Mouse (Mus musculus): ENCODE data around the gene Inpp5a.

Gene Inpp5a

DNA sequence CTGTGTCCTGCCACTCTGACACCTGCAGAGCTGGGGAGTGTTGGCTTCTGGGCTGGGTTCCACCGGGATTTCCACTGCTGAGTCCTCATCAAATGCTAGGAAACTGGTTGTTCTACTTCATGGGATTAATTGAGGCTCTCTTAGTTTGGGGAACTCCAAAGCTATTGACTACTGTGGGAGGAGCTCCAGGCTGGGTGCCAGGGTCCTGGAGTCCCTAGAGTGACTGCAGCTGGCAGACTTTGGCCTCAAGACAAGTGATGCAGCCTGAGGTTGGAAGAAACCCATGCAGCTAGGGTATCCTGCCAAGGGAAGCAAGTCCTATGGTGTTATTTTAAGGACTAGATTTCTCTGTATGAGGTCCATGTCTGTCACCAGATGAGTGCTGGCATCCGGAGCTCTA is 149.6 kb downstream of the Inpp5a start:
- no peak for DNase-seq (ENCODE audit: low read depth)

DNA sequence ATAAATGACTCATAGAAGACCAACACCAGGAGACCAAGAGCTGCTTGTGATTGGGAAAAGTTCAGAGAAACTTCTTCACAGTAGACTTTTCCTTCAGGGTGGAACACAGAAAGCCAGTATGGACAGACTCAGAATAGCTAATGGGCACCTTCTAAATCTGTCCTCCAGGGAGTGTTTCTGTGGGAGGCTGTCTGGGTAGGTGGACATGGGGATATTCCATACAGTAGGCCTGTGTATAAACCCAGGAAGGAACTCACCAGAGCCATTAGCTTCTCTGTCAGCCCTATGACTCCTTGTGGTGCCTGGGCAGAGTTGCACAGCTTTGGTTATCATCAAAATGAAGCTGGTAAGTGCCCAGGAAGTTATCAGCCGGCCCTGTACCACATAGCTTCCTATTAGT is 151.7 kb downstream of the Inpp5a start:
- DNase-seq (ENCODE audit: low read depth): no peak

GRCm38 (mm10) chr7:139541422-139541821 is 152.5 kb downstream of the Inpp5a start:
- DNase-seq (ENCODE audit: low read depth): no peak

GRCm38 (mm10) chr7:139544706-139545625 is 156.1 kb downstream of the Inpp5a start:
- no peak for DNase-seq (ENCODE audit: low read depth)

- no peak for DNase-seq (ENCODE audit: low read depth)
These were observed 158.4 kb downstream of the Inpp5a start for GRCm38 (mm10) chr7:139547325-139547724.

DNA sequence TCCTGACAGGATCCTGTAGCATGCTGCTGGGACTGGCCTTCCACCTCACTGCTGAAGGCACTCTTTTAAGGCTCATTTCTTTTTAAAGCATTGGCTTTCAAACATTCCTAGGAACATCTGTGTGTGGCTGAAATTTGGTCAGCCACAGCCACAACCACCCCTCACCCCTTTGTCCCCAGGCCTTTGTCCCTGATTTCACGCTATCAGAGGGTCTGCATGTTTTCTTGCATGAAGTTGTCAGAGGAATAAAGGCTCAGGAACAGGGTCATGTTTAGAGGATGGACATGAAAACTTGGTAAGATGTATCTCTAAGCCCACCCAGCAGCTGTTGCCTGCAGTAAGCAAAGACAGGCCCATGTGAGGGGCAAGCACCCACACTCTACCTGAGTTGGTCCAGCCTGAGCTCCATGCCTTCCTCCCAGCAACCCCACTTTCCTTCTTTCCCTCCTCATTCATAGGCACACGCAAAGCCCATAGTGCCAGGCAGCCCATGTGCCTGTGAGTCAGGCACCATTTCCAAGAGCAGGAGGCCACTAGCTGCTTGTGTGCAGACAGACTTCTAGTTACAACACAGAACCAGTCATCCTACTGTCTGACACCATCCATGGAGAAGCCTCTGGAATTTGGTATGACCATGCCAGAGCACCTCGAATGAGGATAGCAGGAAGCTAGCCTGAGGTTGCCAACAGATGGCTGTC is 161.3 kb downstream of the Inpp5a start:
- DNase-seq (ENCODE audit: low read depth): peak; percentile 31

- DNase-seq (ENCODE audit: low read depth): no peak
These were observed 162.6 kb downstream of the Inpp5a start for GRCm38 (mm10) chr7:139551519-139551918.

GRCm38 (mm10) chr7:139556331-139556730 is 167.4 kb downstream of the Inpp5a start:
- DNase-seq (ENCODE audit: low read depth): no peak

GRCm38 (mm10) chr7:139556746-139557526 is 168.0 kb downstream of the Inpp5a start:
- DNase-seq (ENCODE audit: low read depth): no peak

- peak; percentile 14 for DNase-seq (ENCODE audit: low read depth)
These were observed 170.8 kb downstream of the Inpp5a start for GRCm38 (mm10) chr7:139559659-139560058.

DNA sequence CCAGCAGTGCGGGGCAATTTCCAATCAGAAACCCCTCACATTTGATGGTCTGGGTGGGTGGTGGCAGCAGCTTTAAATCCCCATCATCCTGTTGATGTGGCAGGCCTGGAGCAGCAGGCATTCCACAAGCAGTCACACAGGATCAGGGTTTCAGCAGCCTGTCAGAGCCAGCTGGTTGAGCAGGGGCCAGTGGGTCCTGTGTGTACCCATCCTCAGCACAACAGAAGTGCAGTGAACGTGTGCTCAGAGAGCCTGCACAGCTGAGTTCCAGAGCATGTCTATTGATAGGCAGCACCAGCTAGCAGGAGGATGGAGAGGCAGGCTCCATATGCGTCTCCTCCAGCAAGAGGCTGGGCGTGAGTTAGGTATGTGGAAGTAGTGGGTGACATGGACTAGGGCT is 174.5 kb downstream of the Inpp5a start:
- no peak for DNase-seq (ENCODE audit: low read depth)

DNA sequence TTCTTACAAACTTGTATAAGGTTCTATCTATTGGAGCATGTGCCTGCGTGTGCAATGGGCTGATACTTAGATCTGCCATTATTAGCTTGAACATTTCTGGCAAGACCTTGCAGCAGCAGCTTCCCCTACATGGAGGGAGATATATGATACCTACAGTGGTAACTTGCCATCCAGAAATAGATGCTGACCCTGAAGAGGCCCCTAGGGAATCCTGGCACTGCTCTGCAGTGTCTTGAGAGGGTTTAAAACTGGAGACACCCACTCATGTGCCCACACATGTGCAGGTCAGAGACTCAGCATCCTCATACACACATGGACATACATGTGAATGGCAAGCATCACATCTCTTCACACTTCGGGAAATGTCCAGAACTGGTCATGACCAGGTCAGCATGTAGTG is 175.3 kb downstream of the Inpp5a start:
- DNase-seq (ENCODE audit: low read depth): no peak

DNA sequence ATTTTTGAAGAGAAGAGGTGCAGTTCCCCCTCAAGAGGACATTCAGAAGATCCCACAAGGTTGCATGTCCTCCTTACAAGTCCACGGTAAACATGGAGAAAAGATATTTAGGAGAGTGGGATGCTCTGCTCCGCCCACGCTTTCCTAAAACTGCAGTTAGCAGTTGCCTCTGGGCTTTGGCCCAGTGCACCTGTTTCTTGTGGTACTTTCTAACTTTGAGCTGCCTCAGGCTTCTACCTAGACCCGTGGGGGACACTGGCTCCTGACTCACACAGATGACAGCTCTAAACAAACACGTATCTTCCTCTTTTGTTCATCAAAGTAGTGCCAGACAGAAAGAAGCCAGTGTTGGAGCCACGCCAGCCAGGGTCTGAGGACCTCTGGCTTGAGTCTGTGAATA is 177.1 kb downstream of the Inpp5a start:
- no peak for DNase-seq (ENCODE audit: low read depth)

DNA sequence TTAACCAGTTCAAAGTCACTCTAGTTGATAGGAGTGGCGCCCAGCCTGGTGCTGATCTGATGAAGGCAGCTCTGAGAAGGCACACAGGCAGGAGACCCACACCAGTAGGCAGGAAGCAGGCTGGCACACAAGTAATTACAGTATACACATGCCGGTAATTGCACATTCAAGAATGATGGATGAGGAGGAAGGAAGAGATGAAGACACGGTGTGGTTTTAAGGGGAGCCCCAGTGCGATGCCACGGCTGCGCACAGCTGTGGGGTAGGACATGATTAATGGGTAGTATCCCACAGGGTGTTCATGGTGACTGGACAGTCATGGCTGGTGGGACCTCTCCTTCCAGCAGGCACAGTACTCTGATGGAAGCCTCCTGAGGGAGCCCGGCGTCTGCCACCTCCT is 177.6 kb downstream of the Inpp5a start:
- DNase-seq (ENCODE audit: low read depth): no peak

GRCm38 (mm10) chr7:139570788-139571187 is 181.9 kb downstream of the Inpp5a start:
- no peak for DNase-seq (ENCODE audit: low read depth)

- DNase-seq (ENCODE audit: low read depth): no peak
These were observed 183.8 kb downstream of the Inpp5a start for GRCm38 (mm10) chr7:139572665-139573064.

DNA sequence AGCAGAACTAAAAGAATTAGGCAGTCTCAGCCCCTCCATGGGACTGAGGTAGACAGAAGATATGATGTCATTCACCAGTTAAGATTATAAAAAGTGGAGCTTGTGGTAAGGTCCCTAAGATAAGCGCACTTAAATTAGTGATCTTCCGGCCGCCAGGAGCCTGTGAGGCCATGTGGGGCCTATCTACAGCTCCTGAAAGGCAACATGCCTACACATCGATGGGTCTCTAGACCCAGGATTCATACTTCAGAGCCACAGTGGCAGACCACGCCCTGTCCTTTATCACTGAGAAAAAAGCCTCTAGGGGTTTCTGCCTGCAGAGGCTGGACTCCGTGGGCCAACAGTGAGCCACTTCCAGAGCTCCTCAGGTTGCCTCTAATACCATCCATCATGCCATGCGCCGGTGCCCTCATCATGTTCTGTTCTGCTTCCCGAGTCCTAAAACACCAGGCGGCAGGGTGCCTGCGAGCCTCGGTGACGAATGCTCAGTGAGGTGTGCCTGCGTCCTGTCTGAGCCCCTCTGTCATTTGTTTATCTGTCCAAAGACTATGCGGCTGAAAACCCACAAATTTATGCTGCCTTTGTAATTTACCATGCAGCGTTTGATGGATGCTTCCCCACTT is 187.3 kb downstream of the Inpp5a start:
- no peak for DNase-seq (ENCODE audit: low read depth)

DNA sequence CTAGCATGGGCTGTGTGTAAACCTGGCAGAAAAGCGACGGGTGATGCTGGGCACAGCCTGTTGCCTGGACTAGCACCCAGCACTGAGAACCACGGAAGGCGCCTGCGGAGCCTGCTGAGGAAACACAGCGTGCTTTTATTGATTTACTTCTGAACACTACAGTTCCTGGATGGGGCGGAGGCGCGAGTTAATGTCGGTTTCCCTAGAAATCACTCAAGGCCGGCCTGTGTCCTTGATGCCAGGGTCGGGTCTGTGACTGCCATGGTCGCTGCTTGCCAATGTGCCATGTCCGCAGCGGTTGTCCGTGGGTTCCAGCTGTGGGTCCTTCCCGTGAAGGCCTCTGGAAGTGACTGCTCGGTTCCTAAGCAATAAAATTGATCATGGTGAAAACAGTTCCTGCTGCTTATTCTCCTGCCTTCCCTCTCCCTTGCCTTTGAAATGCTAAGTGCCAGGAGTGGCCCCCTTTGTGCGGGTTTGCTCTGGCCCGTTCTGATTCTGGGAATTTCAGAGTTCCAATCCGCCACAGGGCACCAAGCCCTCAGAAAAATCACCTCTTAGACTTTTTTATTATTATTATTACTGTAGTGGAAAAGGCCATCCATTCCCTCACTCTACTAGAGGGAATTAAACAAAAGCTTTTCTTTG is 190.5 kb downstream of the Inpp5a start:
- no peak for DNase-seq (ENCODE audit: low read depth)

- DNase-seq (ENCODE audit: low read depth): no peak
These were observed 192.2 kb downstream of the Inpp5a start for GRCm38 (mm10) chr7:139580851-139581775.

GRCm38 (mm10) chr7:139581801-139582571 is 193.1 kb downstream of the Inpp5a start:
- DNase-seq (ENCODE audit: low read depth): no peak
